Mouse (Mus musculus) heart, adult 8-10 months (tissue): Measurements from ENCODE around the gene Anapc1. TPM values are rescaled to one million over a fixed set of nuclear protein-coding genes. Genes with fewer than 3 reads are reported as not detected.

Experiments used
- DNase-seq: peaks from one replicate; pipeline ENCODE4 v3.0.0; 2022; ENCODE audit warnings: low spot score
- total RNA-seq, 4 experiments: library from RNA; stranded (reverse); gene quantifications; 2 replicates each; pipeline ENCODE4 v1.2.4; 2022

Anapc1 gene
- total RNA-seq, 4 experiments from 2014 or later = 37.2 to 41.3 (median 39.1) TPM

GRCm38 (mm10) chr2:128566304-128567147 is 120.7 kb downstream of the Anapc1 start:
- DNase-seq = no peak

GRCm38 (mm10) chr2:128565904-128566303 is 121.3 kb downstream of the Anapc1 start:
- no peak for DNase-seq

GRCm38 (mm10) chr2:128564195-128564594 is 123.0 kb downstream of the Anapc1 start:
- no peak for DNase-seq

Other genes starting within 250 kb of the Anapc1 start
- not detected for gene Spdye4c, start 96.2 kb downstream of the Anapc1 start, total RNA-seq
- 1 to 10 TPM; 4.4 to 5.3 (median 4.5) TPM for gene Mertk, start 11.6 kb upstream of the Anapc1 start, total RNA-seq
- 10 to 100 TPM; 18.0 to 20.6 (median 19.3) TPM for gene Tmem87b, start 130.7 kb upstream of the Anapc1 start, total RNA-seq
- gene Fbln7, start 175.6 kb upstream of the Anapc1 start, total RNA-seq = 1 to 10 TPM in 1 of 4 experiments, under 1 TPM in 3; 0.26 to 1.2 (median 0.81) TPM